Mouse (Mus musculus) midbrain, embryonic 15.5 days (tissue): ENCODE measurements around the gene Fam83d. TPM values are rescaled to one million over a fixed set of nuclear protein-coding genes. Genes with fewer than 3 reads are reported as not detected.

Experiments used
- ATAC-seq: fragments of 200-750 bp; cut with Nextera tagmentation; replicated peaks from 2 replicates; pipeline ENCODE4 v1.8.0; 2017; ENCODE audit warnings: moderate TSS enrichment
- H3K27ac ChIP-seq: fragments of 300-500 bp; sonication (generic); 2 replicates; pipeline ENCODE4 v1.5.1; 2015; ENCODE audit warnings: mild to moderate bottlenecking, inconsistent platforms
- H3K27me3 ChIP-seq: fragments of 300-500 bp; sonication (generic); replicated peaks from 2 replicates; pipeline ENCODE4 v1.6.1; 2015; ENCODE audit warnings: inconsistent platforms
- H3K36me3 ChIP-seq: fragments of 300-500 bp; sonication (generic); replicated peaks from 2 replicates; pipeline ENCODE4 v1.6.1; 2015; ENCODE audit warnings: inconsistent platforms
- H3K4me1 ChIP-seq: fragments of 300-500 bp; sonication (generic); 2 replicates; pipeline ENCODE4 v1.6.1; 2015; ENCODE audit warnings: inconsistent platforms
- H3K4me2 ChIP-seq: fragments of 300-500 bp; sonication (generic); 2 replicates; pipeline ENCODE4 v1.6.1; 2015; ENCODE audit warnings: inconsistent platforms, mild to moderate bottlenecking, moderate library complexity
- H3K4me3 ChIP-seq: fragments of 300-500 bp; sonication (generic); 2 replicates; pipeline ENCODE4 v1.5.1; 2015; ENCODE audit warnings: mild to moderate bottlenecking, inconsistent platforms
- H3K9ac ChIP-seq: fragments of 300-500 bp; sonication (generic); 2 replicates; pipeline ENCODE4 v1.6.1; 2015; ENCODE audit warnings: mild to moderate bottlenecking, inconsistent platforms
- H3K9me3 ChIP-seq: fragments of 300-500 bp; sonication (generic); 2 replicates; pipeline ENCODE4 v1.6.1; 2016; ENCODE audit warnings: inconsistent platforms
- WGBS: fragments of 180-500 bp; shearing (Covaris S2); methylation state at CpG from one replicate; pipeline ENCODE4 v1.1.7; 2015; ENCODE audit warnings: mixed read lengths; 5-methylcytosine and 5-hydroxymethylcytosine counted together
- polyA plus RNA-seq: library from polyadenylated mRNA; unstranded; fragments of >200 nt; fragmentation: Nextera tagmentation; extraction: Ambion mirVana; gene quantifications from 2 replicates; pipeline ENCODE4 v1.2.1, GENCODE M21; 2015

Gene Fam83d
- 6.0 and 7.3 TPM in 2 replicates for polyA plus RNA-seq

DNA sequence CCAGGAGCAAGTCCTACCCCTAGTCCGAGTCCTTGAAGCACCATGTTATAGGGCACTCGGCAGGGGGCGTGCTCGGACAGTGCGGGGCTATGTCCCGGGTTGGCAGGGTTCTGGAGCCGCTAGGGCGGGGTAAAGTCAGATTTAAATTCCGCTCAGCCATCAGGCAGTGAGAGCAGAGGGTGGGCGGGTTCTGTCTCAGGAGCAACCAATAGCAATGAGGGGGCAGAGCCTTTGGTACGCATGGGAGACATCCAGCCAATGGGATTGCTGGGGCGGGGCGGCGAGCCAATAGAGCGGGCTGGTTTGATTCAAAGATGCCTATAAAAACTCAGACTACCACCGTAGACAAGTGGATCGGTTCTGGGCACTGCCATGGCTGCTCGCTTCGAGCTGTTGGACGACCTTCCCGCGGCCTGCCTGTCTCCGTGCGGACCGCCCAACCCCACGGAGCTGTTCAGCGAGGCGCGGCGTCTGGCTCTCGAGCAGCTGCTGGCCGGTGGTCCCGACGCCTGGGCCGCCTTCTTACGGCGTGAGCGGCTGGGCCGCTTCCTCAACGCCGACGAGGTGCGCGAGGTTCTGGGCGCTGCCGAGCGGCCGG is at the start of gene Fam83d:
Fam83d (plus strand) TSS at position 352 of the 598 bp plus-strand sequence.
- under 1% methylated on average over 48 of the region's 48 CpGs for WGBS
- peak; percentile 99 for ATAC-seq
- Histone ChIP-seq H3K4me2 (peak within 1 kb of the TSS; percentile 100), H3K9ac (peak within 1 kb of the TSS; percentile 37), H3K4me3 (peak within 1 kb of the TSS; percentile 61), H3K36me3 (no peaks in the 10 kb centered on the region), H3K4me1 (peaks cover 33% of the 10 kb centered on the region), H3K9me3 (no peaks in the 10 kb centered on the region), H3K27ac (0 out of 2 replicates have a peak within 1 kb of the TSS, but pooled peaks have one; percentile 0), H3K27me3 (no peaks in the 10 kb centered on the region)

DNA sequence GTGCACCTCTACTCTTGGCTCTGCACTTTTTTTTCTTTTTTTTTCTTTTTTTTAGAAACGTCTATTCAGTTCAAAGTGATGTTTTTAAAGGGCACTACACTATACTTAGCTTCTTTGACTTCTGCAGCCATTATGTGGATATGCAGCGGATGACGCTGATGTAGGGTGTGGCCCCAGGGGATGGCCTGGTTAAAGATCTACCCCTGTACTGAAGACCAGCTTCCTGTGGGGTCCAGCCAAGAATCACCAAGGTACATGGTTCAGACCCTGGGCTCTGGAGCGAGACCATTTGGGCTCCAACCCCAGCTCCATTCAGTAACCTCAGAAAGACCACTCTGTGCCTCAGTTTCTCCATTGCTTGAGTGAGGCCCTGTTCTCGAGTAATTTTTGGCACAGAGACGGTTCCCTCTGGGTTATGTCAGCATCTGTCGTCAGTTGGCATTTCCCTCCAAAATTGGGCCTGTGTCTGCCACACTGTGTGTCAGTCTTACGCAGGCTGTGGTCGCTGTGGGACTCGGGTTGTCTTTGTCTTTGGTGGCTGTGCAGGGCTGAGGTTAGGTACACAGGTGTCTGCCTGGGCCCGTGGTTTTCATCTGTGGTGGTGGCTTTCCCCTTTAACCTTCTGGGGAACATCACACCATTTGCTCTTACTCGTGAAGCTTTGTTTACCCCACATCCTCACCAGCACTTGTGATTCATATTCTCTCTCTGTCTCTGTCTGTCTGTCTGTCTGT is 48.9 kb upstream of the Fam83d start:
- Histone ChIP-seq H3K27ac (no peak overlapping the region), H3K4me2 (no peak overlapping the region), H3K4me3 (no peak overlapping the region), H3K27me3 (no peaks in the 10 kb centered on the region), H3K9me3 (0 out of 2 replicates have a peak, but pooled peaks cover 4% of the 10 kb centered on the region), H3K9ac (no peak overlapping the region), H3K36me3 (no peaks in the 10 kb centered on the region), H3K4me1 (peaks cover 12% of the 10 kb centered on the region)
- WGBS, result 87% methylated on average over 12 of the region's 12 CpGs
- no peak for ATAC-seq

DNA sequence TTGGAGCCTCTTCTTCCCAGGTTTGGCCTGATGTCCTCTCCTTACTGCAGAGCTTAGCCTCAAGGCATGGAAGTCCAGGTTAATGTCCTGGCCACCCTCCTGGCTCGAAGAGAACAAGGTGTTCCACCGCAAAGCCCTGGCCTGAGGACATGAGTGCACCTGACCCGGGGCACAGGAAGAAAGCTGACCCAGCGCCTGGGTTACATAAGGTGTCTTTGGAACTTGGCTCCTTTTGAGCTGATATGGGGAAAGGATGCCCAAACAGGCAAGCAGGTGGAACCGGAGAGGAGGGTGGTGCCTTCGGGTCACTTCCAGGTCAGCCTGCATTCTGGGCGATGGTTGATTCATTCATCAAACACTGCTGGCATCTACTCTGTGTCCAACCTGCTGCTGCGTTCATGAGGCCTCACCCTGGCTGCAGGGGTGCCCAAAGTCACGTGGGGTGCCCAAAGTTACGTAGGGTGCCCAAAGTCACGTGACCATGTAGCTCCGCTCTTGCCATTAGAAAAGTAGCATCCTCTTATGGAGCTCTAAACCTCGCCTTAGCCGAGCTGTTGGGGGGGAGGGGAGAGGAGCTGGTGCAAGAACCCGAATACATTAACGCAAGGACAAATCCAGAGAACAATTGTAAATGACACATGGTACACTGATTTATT is 47.0 kb upstream of the Fam83d start:
- no peaks in the 10 kb centered on the region for H3K36me3 ChIP-seq
- ATAC-seq, result no peak
- H3K4me1 ChIP-seq, result peaks cover 12% of the 10 kb centered on the region
- H3K4me2 ChIP-seq, result no peak overlapping the region
- H3K27me3 ChIP-seq, result no peaks in the 10 kb centered on the region
- WGBS, result 76% methylated on average over 16 of the region's 16 CpGs
- no peak overlapping the region for H3K4me3 ChIP-seq
- 0 out of 2 replicates have a peak, but pooled peaks cover 4% of the 10 kb centered on the region for H3K9me3 ChIP-seq
- no peak overlapping the region for H3K27ac ChIP-seq
- H3K9ac ChIP-seq, result no peak overlapping the region

DNA sequence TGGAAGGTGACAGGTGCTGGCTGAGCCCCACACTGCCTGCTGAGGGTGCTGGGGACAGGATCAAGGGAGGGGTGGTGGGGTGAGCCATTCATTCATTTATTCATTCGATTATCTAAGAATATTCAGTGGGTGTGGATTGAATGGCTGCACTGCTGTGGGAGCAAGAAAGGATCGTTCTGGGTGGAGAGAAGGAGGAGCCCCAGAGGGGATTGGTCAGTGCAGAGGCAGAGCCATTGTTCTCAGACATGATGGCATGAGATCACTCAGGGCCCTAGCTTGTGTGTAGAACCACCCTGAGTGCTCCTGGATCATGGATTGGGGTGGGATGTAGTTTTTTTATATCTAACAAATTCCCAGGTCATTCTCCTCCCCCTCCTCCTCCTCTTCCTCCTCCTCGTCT is 46.4 kb upstream of the Fam83d start:
- H3K4me3 ChIP-seq, result no peak overlapping the region
- H3K36me3 ChIP-seq, result no peaks in the 10 kb centered on the region
- no peak overlapping the region for H3K4me2 ChIP-seq
- 26% methylated on average over 3 of the region's 3 CpGs for WGBS
- no peak overlapping the region for H3K9ac ChIP-seq
- 0 out of 2 replicates have a peak, but pooled peaks cover 4% of the 10 kb centered on the region for H3K9me3 ChIP-seq
- H3K27me3 ChIP-seq, result no peaks in the 10 kb centered on the region
- H3K4me1 ChIP-seq, result peaks cover 12% of the 10 kb centered on the region
- no peak overlapping the region for H3K27ac ChIP-seq
- no peak for ATAC-seq

DNA sequence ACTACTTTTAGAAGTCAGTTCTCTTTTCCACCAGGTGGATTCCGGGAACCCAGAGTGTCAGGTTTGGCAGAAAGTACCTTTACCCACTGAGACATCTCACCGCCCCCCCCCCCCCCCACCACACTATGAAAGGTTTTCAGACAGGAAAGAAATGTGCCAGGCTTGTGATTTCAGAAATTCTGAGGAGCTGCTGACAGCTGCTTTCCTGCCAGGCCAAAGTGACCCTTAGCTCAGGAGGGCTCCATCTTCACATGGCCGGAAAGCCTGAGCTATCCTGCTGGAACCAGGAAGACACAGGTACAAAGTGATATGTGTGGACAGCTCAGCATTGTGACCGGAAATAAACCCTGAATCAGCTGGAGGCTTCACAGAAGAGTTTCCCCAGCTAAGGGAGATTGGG is 45.8 kb upstream of the Fam83d start:
- no peak for ATAC-seq
- H3K9ac ChIP-seq, result no peak overlapping the region
- H3K36me3 ChIP-seq, result no peaks in the 10 kb centered on the region
- H3K27me3 ChIP-seq, result no peaks in the 10 kb centered on the region
- H3K4me3 ChIP-seq, result no peak overlapping the region
- H3K27ac ChIP-seq, result no peak overlapping the region
- no peaks in the 10 kb centered on the region for H3K9me3 ChIP-seq
- H3K4me2 ChIP-seq, result no peak overlapping the region
- 91% methylated on average over 4 of the region's 4 CpGs for WGBS
- H3K4me1 ChIP-seq, result peaks cover 12% of the 10 kb centered on the region

DNA sequence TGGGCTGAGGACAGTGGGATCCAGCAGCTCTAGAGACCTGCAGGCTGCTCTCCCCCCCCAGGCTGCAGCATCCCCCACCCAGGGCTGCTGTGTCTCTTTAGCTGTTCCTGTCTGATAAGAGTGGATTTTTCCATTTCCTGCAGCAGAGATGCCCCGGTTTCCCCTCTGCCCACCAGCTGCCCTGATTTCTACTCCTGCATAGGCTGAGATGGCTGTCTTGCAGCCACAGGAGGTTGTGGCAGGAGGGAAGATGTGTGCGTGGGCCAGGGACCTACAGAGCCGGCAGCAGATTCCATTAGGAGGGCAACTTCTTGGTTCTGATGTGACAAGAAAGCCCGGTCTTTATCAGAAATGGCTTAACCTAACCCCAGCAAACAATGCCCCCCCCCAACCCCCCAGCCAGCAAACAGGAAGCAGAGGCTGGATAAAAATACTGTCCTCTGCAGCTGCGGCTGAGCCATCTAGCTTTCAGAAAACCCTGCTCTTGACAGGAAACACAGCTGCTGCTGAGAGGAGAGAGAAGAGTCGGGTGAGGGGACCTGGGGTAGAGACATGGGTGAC is 44.8 kb upstream of the Fam83d start:
- no peak for ATAC-seq
- Histone ChIP-seq H3K4me3 (no peak overlapping the region), H3K36me3 (no peaks in the 10 kb centered on the region), H3K27me3 (no peaks in the 10 kb centered on the region), H3K4me2 (no peak overlapping the region), H3K9me3 (no peaks in the 10 kb centered on the region), H3K4me1 (peaks cover 12% of the 10 kb centered on the region), H3K9ac (no peak overlapping the region), H3K27ac (0 out of 2 replicates have a peak overlapping the region, but pooled peaks have one; percentile 24)
- 58% methylated on average over 6 of the region's 6 CpGs for WGBS

DNA sequence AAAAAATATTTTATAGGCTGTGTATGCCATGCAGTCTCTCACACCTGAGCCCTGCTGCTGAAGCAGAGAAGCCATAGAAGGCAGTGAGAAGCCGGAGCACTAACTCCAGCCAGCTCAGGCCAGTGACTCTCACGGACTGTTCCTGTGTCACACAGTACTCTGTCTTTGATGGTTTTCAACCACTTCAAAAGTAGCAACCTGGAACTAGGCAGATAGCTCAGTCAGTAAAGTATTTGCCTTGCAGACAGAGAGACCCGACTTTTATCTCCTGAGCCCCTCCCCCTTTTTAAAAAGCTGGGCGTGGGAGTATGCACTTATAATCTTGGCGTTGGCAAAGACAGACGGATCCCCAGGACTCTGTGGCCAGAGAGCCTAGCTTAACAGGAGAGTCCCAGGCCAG is 44.1 kb upstream of the Fam83d start:
- H3K36me3 ChIP-seq, result no peaks in the 10 kb centered on the region
- H3K4me3 ChIP-seq, result no peak overlapping the region
- no peaks in the 10 kb centered on the region for H3K9me3 ChIP-seq
- H3K27ac ChIP-seq, result no peak overlapping the region
- H3K27me3 ChIP-seq, result no peaks in the 10 kb centered on the region
- no peak overlapping the region for H3K4me2 ChIP-seq
- H3K9ac ChIP-seq, result no peak overlapping the region
- ATAC-seq, result no peak
- peaks cover 12% of the 10 kb centered on the region for H3K4me1 ChIP-seq
- WGBS, result 46% methylated on average over 6 of the region's 6 CpGs

DNA sequence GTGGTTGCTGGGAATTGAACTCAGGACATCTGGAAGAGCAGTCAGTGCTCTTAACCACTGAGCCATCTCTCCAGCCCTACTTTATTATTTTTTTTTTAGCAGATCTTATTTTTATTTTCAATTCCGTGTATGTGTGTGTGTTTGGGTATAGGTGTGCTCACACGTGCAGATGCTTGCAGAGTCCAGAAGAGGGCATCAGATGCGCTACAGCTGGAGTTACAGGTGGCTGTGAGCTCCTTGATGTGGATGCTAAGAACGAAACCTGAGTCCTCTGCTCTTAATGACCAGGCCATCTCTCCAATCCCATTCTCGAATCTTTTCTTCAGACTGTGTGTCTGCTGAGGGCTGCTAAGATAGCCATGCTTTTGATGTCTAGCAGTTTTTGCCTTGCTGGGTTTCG is 41.6 kb upstream of the Fam83d start:
- 72% methylated on average over 6 of the region's 6 CpGs for WGBS
- Histone ChIP-seq H3K4me2 (no peak overlapping the region), H3K36me3 (no peaks in the 10 kb centered on the region), H3K4me3 (no peak overlapping the region), H3K27ac (no peak overlapping the region), H3K27me3 (no peaks in the 10 kb centered on the region), H3K9ac (no peak overlapping the region), H3K9me3 (no peaks in the 10 kb centered on the region), H3K4me1 (peaks cover 9% of the 10 kb centered on the region)
- ATAC-seq, result no peak

DNA sequence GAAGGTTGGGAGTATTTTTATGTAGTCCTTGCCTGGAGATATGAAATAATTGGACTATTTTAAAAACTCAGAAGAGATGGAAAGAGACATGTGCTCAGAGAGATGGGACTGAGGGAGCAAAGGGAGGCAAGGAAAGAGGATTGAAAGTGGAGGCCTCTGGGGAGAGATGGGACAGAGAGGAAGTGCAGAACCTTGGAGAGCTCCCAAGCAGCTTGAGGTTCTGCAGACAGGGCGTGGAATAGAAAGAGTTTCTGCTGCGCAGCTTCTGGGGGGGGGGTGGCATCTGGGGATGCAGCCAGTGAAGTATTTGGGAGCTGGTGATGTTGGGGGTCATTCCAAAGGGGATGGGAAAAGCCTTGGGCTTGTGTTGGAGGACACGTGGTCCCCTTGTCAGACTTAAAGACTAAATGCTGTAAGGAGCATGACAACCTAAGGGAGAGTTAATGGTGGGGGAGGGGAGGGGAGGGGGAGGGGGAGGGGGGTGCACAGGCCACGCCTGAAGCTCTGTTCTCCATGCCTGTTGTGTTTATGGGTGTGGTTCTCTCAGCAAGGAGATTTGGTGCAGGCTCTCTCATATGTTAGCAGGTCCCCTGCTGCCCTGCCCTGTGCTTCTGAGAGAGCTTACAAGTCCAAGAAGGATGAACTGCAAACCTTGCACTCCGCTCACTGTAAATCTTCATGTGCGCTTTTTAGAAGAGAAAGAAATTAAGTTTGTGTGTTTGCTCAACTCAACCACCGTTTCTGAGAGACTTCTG is 39.7 kb upstream of the Fam83d start:
- no peak overlapping the region for H3K4me2 ChIP-seq
- no peaks in the 10 kb centered on the region for H3K27me3 ChIP-seq
- no peak overlapping the region for H3K4me3 ChIP-seq
- peaks cover 2% of the 10 kb centered on the region; the same call in 1 of the 2 replicates for H3K4me1 ChIP-seq
- ATAC-seq, result no peak
- H3K27ac ChIP-seq, result no peak overlapping the region
- H3K9ac ChIP-seq, result no peak overlapping the region
- H3K9me3 ChIP-seq, result no peaks in the 10 kb centered on the region
- no peaks in the 10 kb centered on the region for H3K36me3 ChIP-seq
- 56% methylated on average over 7 of the region's 7 CpGs for WGBS

DNA sequence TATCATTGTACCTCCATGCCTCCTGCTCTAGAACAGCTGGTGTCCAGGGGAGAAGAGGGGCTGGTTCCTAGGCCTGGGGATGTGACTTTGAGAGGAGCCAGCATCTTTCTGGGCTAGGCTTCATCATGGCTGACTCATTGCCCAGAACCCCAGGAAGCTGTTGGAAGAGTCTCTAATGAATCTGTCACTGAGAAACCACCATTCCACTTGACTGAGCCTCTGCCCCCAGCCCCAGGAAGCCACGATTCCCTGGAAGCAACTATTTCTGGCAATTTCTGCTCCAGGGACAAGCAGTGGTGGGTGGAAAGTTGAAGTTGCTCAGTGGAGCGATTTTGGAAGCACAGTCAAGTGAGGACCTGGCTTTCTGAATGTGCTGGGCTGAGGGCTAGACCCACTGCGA is 37.0 kb upstream of the Fam83d start:
- H3K27ac ChIP-seq, result no peak overlapping the region
- 75% methylated on average over 3 of the region's 3 CpGs for WGBS

DNA sequence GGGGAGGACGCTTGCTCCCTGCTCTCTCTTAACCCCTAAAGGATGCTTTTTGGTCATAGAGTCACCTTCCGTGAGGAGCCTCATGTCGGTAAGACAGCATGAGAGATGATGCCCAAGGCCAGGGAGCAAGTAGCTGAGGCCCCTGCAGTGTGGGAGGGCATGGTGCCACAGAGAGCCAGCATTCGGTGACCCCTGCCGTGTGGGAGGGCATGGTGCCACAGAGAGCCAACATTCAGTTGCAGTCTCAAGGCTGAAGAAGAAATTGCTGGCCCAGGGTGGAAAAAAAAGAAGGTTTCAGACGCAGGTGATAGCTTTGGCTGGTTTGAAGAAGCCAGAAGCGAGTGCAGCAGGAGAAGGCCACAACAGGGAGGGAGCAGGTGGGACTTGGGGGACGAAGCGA is 35.4 kb upstream of the Fam83d start:
- Histone ChIP-seq H3K4me2 (no peak overlapping the region), H3K4me1 (no peaks in the 10 kb centered on the region), H3K27ac (no peak overlapping the region), H3K4me3 (no peak overlapping the region), H3K36me3 (no peaks in the 10 kb centered on the region), H3K9ac (no peak overlapping the region), H3K9me3 (no peaks in the 10 kb centered on the region), H3K27me3 (no peaks in the 10 kb centered on the region)
- WGBS, result 91% methylated on average over 9 of the region's 9 CpGs
- ATAC-seq, result no peak

More for the DNA sequence above, 37.0 kb upstream of the Fam83d start:
- no peak overlapping the region for H3K4me3 ChIP-seq
- ATAC-seq, result no peak
- H3K9ac ChIP-seq, result no peak overlapping the region
- H3K36me3 ChIP-seq, result no peaks in the 10 kb centered on the region
- H3K9me3 ChIP-seq, result no peaks in the 10 kb centered on the region
- H3K27me3 ChIP-seq, result no peaks in the 10 kb centered on the region
- H3K4me2 ChIP-seq, result no peak overlapping the region
- no peaks in the 10 kb centered on the region for H3K4me1 ChIP-seq

DNA sequence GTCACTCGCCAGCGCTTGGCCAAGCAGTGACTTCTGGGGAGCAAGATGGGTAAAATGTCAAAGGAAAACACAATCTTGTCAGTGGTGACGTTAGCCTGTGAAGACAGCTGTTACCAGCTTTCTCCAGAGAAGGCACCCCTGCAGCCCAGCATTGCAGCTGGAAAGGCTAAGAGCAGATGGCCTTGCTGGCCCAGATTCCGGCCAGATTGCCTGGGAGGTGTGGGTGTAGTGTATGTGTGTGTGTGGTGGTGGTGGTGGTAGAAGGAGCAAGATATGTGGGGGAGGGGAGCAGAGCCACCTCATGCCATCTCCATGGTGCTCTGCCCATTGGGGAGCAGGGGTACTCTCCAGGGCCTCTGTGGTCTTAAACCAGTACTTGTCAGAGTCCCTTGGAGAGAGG is 34.8 kb upstream of the Fam83d start:
- Histone ChIP-seq H3K4me3 (no peak overlapping the region), H3K27ac (no peak overlapping the region), H3K4me1 (no peaks in the 10 kb centered on the region), H3K9me3 (no peaks in the 10 kb centered on the region), H3K9ac (no peak overlapping the region), H3K36me3 (no peaks in the 10 kb centered on the region), H3K4me2 (no peak overlapping the region), H3K27me3 (no peaks in the 10 kb centered on the region)
- WGBS, result 84% methylated on average over 4 of the region's 4 CpGs
- ATAC-seq, result no peak
